Mouse (Mus musculus): ENCODE results near the gene Pnrc2.

The Pnrc2 gene

DNA sequence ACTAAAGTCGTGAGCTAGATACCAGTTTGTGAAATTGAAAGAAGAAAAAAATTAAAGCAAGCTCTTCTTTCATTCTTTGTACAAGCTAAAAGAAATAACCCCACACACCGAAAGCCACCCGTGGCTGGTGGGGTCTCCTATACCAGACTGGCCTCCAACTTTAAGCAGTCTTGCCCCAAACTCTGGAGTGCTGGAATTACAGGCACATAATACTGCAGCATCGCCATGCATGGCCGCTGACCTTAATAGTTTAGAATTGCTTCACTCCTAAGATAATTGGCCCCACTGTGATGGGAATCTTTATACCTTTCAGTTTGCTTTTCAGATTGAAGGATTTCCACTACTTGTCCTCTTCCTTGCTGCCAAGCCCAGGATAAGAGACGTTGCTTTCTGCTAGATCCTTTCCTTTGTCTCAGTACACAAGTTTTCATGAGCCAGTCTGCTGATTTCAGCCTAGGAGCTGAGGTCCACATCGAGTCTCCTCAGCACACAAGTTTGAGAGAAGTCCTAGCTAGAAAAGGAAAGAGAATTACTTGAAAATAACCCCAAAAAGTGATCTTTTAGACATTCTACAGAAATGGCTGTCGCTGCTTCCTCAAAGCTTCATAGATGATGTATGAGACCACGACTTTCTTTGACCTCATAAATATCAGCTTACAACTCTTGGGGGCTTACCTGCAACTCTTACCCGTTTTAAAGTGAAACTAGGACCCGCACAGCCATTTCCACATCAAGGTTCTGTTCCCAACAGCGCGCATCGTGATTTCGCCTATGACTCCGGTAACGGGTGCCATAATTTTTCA, 860 bp downstream of the Pnrc2 start:
- in situ Hi-C loops (cut with MboI, MseI), result loop anchor here in 1 of 2 experiments (25.0 kb wide), 1 partner anchor 1490 kb away; the partner anchor contains the start of gene Cdc42

DNA sequence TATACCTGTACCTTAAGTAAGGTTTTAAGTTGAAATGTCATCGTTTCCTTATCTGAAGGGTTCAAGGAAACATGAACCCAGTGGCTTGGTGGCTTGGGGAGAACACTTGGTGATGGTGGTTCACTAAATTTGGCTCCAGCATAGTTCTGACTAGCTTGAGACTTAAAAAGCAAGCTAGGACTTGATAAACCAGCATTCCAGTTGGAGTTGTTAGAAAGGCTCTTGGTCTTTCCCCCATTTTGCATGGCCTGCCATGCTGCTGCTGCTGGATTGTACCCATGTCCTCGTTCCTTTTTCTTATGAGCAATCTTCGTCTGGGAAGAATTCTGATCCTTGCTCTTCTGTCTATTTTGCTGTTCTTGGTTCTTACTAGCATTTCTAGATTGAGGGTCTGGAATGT, 1.6 kb downstream of the Pnrc2 start:
- in situ Hi-C loops (cut with MboI, MseI), result loop anchor here in 1 of 2 experiments (25.0 kb wide), 1 partner anchor 1490 kb away; the partner anchor contains the start of gene Cdc42

DNA sequence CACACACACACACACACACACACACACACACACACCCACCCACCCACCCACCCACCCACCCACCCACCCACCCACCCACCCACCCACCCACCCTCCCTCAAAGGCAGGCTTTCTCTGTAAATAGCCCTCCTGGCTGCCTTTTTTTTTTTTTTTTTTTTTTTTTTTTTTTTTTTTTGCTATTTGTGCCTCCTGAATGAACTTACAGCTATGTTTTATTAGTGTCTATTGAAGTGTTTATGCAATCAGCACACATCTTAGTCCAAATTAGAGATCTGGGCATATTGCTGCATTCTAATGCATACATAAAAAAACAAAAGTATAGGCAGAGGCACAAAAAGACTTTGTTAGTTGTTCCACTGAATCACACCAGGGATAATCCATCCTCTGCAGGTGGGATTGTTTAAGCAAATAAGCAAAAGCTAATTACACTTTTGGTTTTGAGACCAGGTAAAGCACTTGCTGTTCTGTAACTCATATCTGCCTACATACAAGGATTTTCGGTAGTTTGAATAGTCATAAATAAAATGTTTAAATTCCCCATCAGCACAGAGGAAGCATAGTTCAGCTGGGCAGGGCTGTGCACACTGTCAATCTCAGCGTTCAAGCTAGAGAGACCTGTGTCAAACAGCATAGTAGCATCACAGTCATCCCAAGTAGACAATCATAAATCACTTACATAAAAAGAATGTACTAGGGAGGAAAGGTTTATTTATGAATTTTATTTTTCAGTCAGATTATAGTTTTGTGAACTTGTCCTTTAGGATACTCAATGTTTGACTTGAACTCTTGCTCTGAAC, 3.2 kb downstream of the Pnrc2 start:
- in situ Hi-C loops (cut with MboI, MseI), result loop anchor here in 1 of 2 experiments (25.0 kb wide), 1 partner anchor 1492 kb away; the partner anchor contains the start of gene Cdc42

- in situ Hi-C loops (cut with MboI, MseI), result loop anchor here in 1 of 2 experiments (25.0 kb wide), 1 partner anchor 1493 kb away; the partner anchor contains the start of gene Cdc42
Observed at GRCm38 (mm10) chr4:135868996-135869395, 4.7 kb downstream of the Pnrc2 start.

GRCm38 (mm10) chr4:135857597-135858186, 16.0 kb downstream of the Pnrc2 start:
- in situ Hi-C loops (cut with MboI, MseI), result loop anchor here in 1 of 2 experiments (25.0 kb wide), 1 partner anchor 1505 kb away; the partner anchor contains the start of gene Cdc42

DNA sequence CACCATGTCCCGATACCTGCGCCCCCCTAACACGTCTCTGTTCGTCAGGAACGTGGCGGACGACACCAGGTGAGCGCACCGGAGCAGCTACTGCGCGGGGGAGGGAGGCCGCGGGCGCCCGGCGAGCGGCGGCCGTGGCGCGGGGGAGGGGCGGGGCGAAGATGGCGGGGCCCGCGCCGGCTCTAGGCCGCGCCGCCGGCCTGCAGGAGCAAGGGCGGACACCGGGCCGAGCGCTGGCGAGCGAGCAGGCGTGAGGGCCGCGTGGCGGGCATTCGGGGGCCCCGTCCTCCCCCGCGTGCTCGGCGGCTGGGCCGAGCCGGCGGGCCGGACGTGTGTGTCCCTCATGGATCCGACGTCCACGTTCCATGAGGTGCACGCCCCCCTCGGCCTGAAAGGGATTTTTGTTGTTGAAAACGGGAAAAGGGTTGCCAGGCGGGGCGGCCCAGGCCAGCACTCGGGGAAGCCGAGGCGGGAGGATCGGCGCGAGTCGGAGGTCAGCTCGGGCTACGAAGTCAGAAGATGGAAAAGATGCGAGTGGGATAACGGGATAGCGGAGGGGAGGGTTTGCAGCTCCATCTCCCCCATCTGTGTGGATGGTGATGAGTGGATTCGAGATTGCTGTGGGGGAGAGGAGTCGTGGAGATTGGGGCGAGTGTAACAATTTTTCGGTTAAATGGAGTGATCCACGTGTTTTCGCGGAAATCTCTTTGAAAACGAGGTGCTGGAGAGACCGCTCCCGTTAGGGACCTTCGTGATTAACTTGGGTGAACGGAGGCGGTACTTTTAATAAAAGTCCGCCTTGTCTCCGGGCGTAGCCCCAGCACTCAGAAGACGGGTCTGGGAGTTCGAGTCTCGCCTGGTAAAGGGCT, 17.2 kb downstream of the Pnrc2 start:
- in situ Hi-C loops (cut with MboI, MseI), result loop anchor here in 1 of 2 experiments (25.0 kb wide), 1 partner anchor 1506 kb away; the partner anchor contains the start of gene Cdc42

DNA sequence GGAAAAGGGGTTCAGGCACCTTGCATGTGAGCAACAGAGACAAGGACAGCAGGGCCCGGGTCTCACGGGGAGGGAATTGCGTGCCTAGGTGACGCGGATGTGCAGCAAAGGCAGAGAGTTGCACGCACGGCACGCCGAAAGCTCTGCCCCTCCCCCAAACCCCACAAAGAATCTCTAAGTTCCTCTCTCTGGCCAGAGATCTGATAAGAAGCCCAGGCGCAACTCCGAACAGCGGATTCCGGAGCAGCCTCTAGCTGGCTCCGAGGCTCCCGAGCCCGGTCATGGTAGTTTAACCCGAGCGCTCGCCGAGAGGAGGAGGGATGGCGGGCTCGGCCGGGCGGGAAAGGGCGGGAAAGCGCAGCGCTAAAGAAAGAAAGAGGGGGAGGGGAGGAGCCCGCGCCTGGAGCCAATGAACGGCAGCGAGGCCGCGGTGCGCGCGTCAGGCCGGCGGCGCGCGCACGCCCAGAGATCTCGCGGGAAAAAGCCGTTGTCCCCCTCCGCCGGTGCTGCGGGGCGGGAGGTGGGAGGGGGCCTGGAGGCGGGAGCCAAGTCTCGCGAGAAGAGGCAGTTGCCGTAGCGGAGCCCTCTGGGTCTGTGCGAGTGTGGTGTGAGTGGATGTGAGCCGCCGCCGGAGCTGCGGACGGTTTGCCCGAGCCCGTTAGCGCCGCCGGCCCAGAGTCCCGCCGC, 18.0 kb downstream of the Pnrc2 start, which contains the start of gene Srsf10:
Gene Srsf10, plus strand, starts transcription at position 212 of the 687 bp plus-strand sequence.
- in situ Hi-C loops (cut with MboI, MseI), result loop anchor here in 1 of 2 experiments (25.0 kb wide), 1 partner anchor 1507 kb away; the partner anchor contains the start of gene Cdc42

GRCm38 (mm10) chr4:135855080-135855479, 18.6 kb downstream of the Pnrc2 start:
- in situ Hi-C loops (cut with MboI, MseI), result loop anchor here in 1 of 2 experiments (25.0 kb wide), 1 partner anchor 1507 kb away; the partner anchor contains the start of gene Cdc42

GRCm38 (mm10) chr4:135854630-135855029, 19.0 kb downstream of the Pnrc2 start:
- in situ Hi-C loops (cut with MboI, MseI), result loop anchor here in 1 of 2 experiments (25.0 kb wide), 1 partner anchor 1508 kb away; the partner anchor contains the start of gene Cdc42

- in situ Hi-C loops (cut with MboI, MseI), result loop anchor here in 1 of 2 experiments (25.0 kb wide), 1 partner anchor 1508 kb away; the partner anchor contains the start of gene Cdc42
Observed at GRCm38 (mm10) chr4:135853987-135854546, 19.6 kb downstream of the Pnrc2 start.

GRCm38 (mm10) chr4:135851942-135852341, 21.7 kb downstream of the Pnrc2 start:
- in situ Hi-C loops (cut with MboI, MseI), result loop anchor here in 1 of 2 experiments (25.0 kb wide), 1 partner anchor 1510 kb away; the partner anchor contains the start of gene Cdc42

- in situ Hi-C loops (cut with MboI, MseI), result loop anchor here in 1 of 2 experiments (25.0 kb wide), 1 partner anchor 1512 kb away; the partner anchor contains the start of gene Cdc42
Observed at GRCm38 (mm10) chr4:135850411-135851095, 23.1 kb downstream of the Pnrc2 start.

DNA sequence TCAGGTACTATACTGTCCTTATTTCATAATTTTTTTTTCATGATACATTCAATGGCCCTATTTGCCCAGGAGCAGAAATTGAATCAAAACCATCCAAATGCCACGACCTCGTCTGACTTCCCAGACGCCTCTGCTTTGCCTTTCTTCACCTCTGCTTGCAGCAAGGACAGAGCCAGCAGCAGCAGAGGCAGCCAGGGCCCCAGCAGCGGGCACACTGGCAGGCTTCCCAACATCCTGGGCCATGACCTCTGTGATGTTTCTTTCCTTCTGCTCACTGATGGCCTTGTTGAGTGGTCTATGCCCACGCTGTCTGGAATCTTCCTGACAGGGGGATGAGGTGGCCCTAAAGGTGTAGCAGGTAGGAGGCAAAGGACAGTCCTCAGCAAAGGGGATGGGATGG, 26.1 kb downstream of the Pnrc2 start:
- in situ Hi-C loops (cut with MboI, MseI), result no loop called here

DNA sequence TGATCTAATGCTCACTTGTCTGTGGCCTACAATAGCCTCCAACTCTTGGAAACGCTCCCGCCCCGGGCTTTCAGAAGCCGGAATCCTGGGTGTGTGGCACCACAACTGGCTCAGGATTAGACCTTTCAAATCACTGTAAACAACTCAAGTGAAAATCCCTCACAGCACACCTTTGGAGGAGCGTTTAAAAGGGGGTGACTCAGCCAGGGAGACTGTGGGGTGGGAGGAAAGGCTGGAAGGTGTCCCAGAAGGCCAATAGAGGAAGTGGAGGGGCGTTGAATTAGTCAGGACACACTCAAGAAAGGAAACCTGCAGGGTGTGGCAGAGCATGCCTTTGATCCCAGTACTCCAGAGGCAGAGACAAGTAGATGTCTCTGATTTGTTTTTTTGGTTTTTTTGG, 29.2 kb downstream of the Pnrc2 start:
- in situ Hi-C loops (cut with MboI, MseI), result no loop called here

GRCm38 (mm10) chr4:135839293-135840011, 34.2 kb downstream of the Pnrc2 start:
- in situ Hi-C loops (cut with MboI, MseI), result no loop called here

- in situ Hi-C loops (cut with MboI, MseI), result no loop called here
Observed at GRCm38 (mm10) chr4:135838925-135839292, 34.7 kb downstream of the Pnrc2 start.

- in situ Hi-C loops (cut with MboI, MseI), result no loop called here
Observed at GRCm38 (mm10) chr4:135834124-135834717, 39.4 kb downstream of the Pnrc2 start.

All from T-helper 17 cell (primary cell).